Mouse (Mus musculus) gastrocnemius, postnatal 14 days (tissue): Measurements from ENCODE around the gene Olfr735. TPM values are rescaled to one million over a fixed set of nuclear protein-coding genes. Genes with fewer than 3 reads are reported as not detected.

ENCODE experiments used
- DNase-seq: peaks from one replicate; pipeline ENCODE4 v3.0.0; 2021; ENCODE audit warnings: mixed read lengths
- intact Hi-C: fragments of 180-260 bp; cut with DNase I; formaldehyde crosslinking; loops from one replicate; pipeline ENCODE4 v1.15.1; 2025; ENCODE audit warnings: low total_unique reads
- long read RNA-seq, 2 experiments: library from polyadenylated mRNA; stranded (forward); transcript quantifications; one replicate each; pipeline ENCODE4 v2.0.0; 2021
- total RNA-seq, 2 experiments: library from RNA; stranded (reverse); gene quantifications; 2 replicates each; pipeline ENCODE4 v1.2.3; 2021

Olfr735 gene
- not detected for total RNA-seq
- long read RNA-seq, experiment 1, result 0 reads
- long read RNA-seq, experiment 2, result 0 reads

DNA sequence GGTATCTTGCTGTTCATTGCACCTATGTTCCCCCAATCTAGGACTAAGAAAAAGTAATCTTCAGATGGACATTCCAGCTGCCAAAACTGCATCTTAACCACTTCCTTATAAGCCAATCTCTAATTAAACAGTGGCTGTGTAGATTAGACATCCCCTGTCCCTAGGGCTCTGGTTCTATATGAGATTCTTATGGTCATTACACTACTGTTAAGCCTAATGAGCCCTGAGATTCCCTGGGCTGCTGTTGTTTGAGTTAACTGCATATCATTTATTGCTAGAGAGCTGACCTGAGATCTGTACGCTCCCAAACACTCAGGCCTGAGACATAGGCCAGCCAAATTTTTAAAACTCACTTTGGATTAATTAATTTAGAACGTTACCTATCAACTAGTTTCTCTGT, at the start of gene Olfr735:
TSS of gene Olfr735 (minus strand) at position 77 of the 400 bp plus-strand sequence.
- no peak for DNase-seq
- intact Hi-C loops, result no loop called here

DNA sequence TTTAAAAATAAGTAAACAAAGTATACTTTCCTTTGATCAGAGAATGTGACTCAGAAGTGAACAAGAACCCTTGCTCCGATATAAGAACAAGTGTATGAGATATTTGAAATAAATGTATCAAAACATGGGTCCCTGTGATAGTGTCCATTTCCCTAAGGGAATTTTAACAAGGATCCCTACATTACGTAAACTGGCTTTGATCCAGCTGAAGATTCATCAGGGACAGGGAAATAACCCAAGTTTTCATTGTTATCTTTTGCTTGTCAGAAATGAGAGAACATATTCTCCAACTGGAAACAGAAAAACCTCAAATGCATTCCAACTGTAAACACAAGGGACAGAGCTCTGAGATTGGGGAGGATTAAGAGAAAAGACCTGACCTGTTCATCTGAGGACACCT, 32.2 kb upstream of the Olfr735 start, which contains the start of gene Olfr736:
TSS of gene Olfr736 (plus strand) at position 301 of the 400 bp plus-strand sequence.
- no peak for DNase-seq
- intact Hi-C loops, result no loop called here

- intact Hi-C loops, result no loop called here
- no peak for DNase-seq
Measured at GRCm38 (mm10) chr14:50363561-50363960, 14.9 kb upstream of the Olfr735 start.

GRCm38 (mm10) chr14:50360480-50360879, 11.8 kb upstream of the Olfr735 start:
- intact Hi-C loops, result no loop called here

DNA sequence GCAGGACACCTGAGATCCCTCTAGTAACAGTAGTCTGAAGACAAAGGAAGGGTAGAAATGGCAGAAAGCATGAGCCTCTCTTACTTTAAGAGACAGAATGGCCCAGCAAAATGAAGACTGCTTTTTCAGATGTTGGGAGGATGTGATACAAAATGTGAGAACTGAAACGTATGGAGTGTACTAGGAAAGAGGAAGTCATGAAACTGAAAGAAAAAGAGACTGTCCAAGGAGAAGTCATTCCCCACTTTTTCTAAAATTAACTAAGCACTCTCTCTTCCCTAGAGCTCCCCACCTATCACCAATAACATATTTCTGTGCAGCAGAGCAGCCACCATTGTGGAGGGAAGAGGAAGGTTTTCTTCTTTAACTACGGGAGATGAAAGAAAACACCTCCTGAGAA, 8.9 kb upstream of the Olfr735 start, which contains the start of gene Tlr11:
TSS of gene Tlr11 (plus strand) at position 322 of the 400 bp plus-strand sequence.
- intact Hi-C loops, result no loop called here
- no peak for DNase-seq

More at GRCm38 (mm10) chr14:50360480-50360879, 11.8 kb upstream of the Olfr735 start:
- no peak for DNase-seq

DNA sequence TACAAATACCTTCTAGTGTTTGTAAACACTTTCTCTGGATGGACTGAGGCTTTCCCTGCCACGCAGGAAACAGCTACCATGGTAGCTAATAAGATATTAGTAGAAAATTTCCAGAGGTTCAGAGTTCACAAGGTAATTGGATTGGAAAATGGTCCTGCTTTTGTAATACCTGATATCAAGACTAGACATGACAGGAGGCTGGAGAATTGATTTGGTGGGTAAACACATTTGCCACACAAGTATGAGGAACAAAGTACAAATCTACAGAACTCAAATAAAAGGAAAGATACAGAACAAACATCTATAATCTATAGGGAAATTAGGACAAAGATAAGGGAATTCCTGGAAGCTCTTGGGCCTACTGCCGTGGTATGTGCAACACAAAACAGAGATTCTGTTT, 8.1 kb upstream of the Olfr735 start:
- no peak for DNase-seq
- intact Hi-C loops, result no loop called here

DNA sequence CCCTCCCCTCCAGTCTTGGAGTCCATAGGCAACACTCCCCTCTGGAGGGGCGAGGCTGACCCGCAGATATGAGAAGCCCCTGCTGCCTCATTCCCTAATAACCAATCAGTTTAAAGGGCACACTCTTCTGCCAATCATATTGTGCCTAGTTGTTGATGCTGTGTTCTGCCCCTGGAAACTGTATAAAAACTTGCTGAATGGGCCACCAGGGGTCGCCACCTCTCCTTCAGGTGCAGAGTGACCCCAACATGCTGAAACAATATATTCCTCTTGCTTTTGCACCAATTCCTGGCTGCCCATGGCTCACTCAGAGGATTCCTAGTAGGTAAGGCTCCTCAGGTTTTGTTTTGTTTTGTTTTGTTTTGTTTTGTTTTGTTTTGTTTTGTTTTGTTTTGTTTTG, 3.8 kb upstream of the Olfr735 start:
- intact Hi-C loops, result no loop called here
- DNase-seq, result no peak

- no peak for DNase-seq
- intact Hi-C loops, result no loop called here
Measured at GRCm38 (mm10) chr14:50326661-50327060, 22.0 kb downstream of the Olfr735 start, which contains the start of gene Olfr734. Gene Olfr734, minus strand, starts transcription at chr14:50326761.

DNA sequence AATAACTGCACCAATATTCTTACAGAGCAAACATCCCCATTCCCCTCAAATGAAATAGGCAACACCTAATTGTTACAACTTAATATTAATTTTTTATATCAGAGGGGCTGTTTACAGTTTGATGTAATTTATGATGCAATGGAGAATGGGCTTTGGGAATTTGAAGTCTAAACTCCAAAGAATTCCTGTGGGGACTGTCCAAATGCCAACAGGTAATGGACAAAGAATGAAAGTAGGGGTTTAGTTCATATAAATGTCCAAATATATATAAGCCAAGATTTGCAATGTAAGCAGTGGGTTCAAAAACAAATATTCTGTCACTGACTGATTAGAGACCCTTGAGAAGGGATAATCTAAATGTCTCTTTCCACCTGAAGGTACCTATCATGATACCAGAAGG, 47.2 kb downstream of the Olfr735 start, which contains the start of gene Olfr733:
TSS of gene Olfr733 (minus strand) at position 101 of the 400 bp plus-strand sequence.
- intact Hi-C loops, result no loop called here
- DNase-seq, result no peak

Other genes with a start within 250 kb of the Olfr735 start
- not detected for gene Olfr727, start 225.7 kb downstream of the Olfr735 start, total RNA-seq
- not detected for gene Olfr728, start 206.2 kb downstream of the Olfr735 start, total RNA-seq
- not detected for gene Olfr729, start 196.0 kb downstream of the Olfr735 start, total RNA-seq
- not detected for gene Olfr730, start 160.7 kb downstream of the Olfr735 start, total RNA-seq
- not detected for gene Olfr731, start 107.0 kb downstream of the Olfr735 start, total RNA-seq
- not detected for gene Olfr732, start 64.7 kb downstream of the Olfr735 start, total RNA-seq
- gene Olfr733, start 47.4 kb downstream of the Olfr735 start, total RNA-seq, result not detected
- not detected for gene Olfr734, start 22.1 kb downstream of the Olfr735 start, total RNA-seq
- gene Tlr11, start 9.0 kb upstream of the Olfr735 start, total RNA-seq, result not detected
- not detected for gene Olfr736, start 32.3 kb upstream of the Olfr735 start, total RNA-seq
- gene Olfr738, start 58.7 kb upstream of the Olfr735 start, total RNA-seq, result not detected
- not detected for gene Olfr739, start 69.8 kb upstream of the Olfr735 start, total RNA-seq
- gene Olfr740, start 96.7 kb upstream of the Olfr735 start, total RNA-seq, result not detected
- not detected for gene Olfr741, start 123.9 kb upstream of the Olfr735 start, total RNA-seq
- not detected for gene Olfr742, start 154.7 kb upstream of the Olfr735 start, total RNA-seq
- gene Olfr743, start 173.0 kb upstream of the Olfr735 start, total RNA-seq, result not detected